Mouse (Mus musculus) olfactory bulb, adult 2 months (tissue): ENCODE results near the gene 4931428F04Rik.
"Not testable (repeated sequence)": the region's sequence is repeated elsewhere in the genome, so short reads cannot be mapped to it uniquely, and the experiment has no call there.

Experiments
- CTCF ChIP-seq: fragments of 200-500 bp; IDR thresholded peaks from 2 replicates; pipeline ENCODE4 v1.5.1; 2012; ENCODE audit warnings: low read depth, mild to moderate bottlenecking, low read length, moderate library complexity; ENCODE audit not compliant: insufficient read depth
- POLR2A ChIP-seq: fragments of 200-500 bp; IDR thresholded peaks from 2 replicates; pipeline ENCODE4 v1.6.1; 2012; ENCODE audit warnings: mild to moderate bottlenecking, low read depth, low read length, moderate library complexity; ENCODE audit not compliant: insufficient read depth

DNA sequence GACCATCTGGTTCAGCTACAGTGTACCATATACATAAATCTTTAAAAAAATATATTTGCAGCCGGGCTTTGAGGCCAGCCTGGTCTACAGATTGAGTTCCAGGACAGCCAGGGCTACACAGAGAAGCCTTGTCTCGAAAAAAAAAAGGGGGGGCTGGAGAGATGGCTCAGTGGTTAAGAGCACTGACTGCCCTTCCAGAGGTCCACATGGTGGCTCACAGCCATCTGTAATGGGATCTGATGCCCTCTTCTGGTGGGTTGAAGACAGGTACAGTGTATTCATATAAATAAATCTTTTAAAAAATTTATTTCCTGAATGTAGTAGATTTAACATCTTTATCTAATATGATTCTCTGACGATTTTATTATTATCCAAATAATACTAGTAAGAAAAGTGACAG lies 2.1 kb upstream of the 4931428F04Rik start:
- TF ChIP-seq POLR2A, CTCF: not testable (repeated sequence)
